Mouse (Mus musculus): ENCODE results near the gene Gm5136.

GRCm38 (mm10) chr10:108710514-108710913 is 10.6 kb upstream of the Gm5136 start:
- no peak for TF ChIP-seq CTCF (IDR thresholded peaks at IDR 0.05; ENCODE audit: low read depth, low read length)
- TF ChIP-seq POLR2A (IDR thresholded peaks at IDR 0.05; ENCODE audit: insufficient read depth, low read length): no peak

All from ES-Bruce4 (cell line).